Mouse (Mus musculus) bone marrow macrophage, adult 2 months (primary cell): ENCODE measurements around the gene Ccdc33.

Experiments
- CTCF ChIP-seq: IDR thresholded peaks from 2 replicates; pipeline ENCODE4 v1.5.1; 2012; ENCODE audit warnings: low read depth, mild to moderate bottlenecking, low read length, moderate library complexity
- POLR2A ChIP-seq: IDR thresholded peaks from 2 replicates; pipeline ENCODE4 v1.6.1; 2012; ENCODE audit warnings: mild to moderate bottlenecking, low read depth, low read length, borderline replicate concordance

- TF ChIP-seq CTCF: no peak
- no peak for TF ChIP-seq POLR2A
Measured at GRCm38 (mm10) chr9:57997511-57998031, 121.1 kb downstream of the Ccdc33 start.
